Mouse (Mus musculus) hematopoietic stem cell, adult 5-6 weeks (primary cell): ENCODE data around the gene Pacs2. TPM values are rescaled to one million over a fixed set of nuclear protein-coding genes. Genes with fewer than 3 reads are reported as not detected.
A peak's percentile ranks its signal among the peaks of the same experiment; 100 is the strongest.

Experiments used
- ATAC-seq, 2 experiments: fragments of 125-278 bp in 1 of 2; replicated peaks in 1 of 2; 2 replicates each; pipeline ENCODE4 v1.8.0; 2016 to 2017; ENCODE audit warnings: inconsistent platforms in 2 of 2, mild to moderate bottlenecking in 2 of 2, moderate number of reproducible peaks in 2 of 2, low read depth in 1 of 2, moderate TSS enrichment in 1 of 2; ENCODE audit not compliant: low FRiP score in 2 of 2, poor library complexity in 2 of 2, severe bottlenecking in 2 of 2, insufficient read depth in 1 of 2, low TSS enrichment in 1 of 2
- total RNA-seq: library from RNA; stranded (forward); fragments of 172-1452, 232-1000 nt; gene quantifications from 2 replicates; pipeline ENCODE4 v1.2.3, GENCODE M21; 2017

The Pacs2 gene
- total RNA-seq, 1 experiment from 2014 or later, result 14.5 TPM

- no peak for ATAC-seq
These were observed 47.9 kb downstream of the Pacs2 start for GRCm38 (mm10) chr12:113062201-113062600.

- ATAC-seq, result no peak
These were observed 49.4 kb downstream of the Pacs2 start for GRCm38 (mm10) chr12:113063700-113064099.

GRCm38 (mm10) chr12:113068002-113068401 is 53.7 kb downstream of the Pacs2 start:
- ATAC-seq, result peak; percentile 15 to 82; a peak in 2 of 4 replicates

GRCm38 (mm10) chr12:113069389-113069788 is 55.1 kb downstream of the Pacs2 start:
- ATAC-seq, result no peak

GRCm38 (mm10) chr12:113071321-113071720 is 57.0 kb downstream of the Pacs2 start:
- no peak for ATAC-seq

- no peak for ATAC-seq
These were observed 57.5 kb downstream of the Pacs2 start for GRCm38 (mm10) chr12:113071827-113072226.

GRCm38 (mm10) chr12:113073420-113074328 is 59.4 kb downstream of the Pacs2 start:
- ATAC-seq, result no peak

- peak; percentile 68 to 77 for ATAC-seq
These were observed 60.2 kb downstream of the Pacs2 start, which contains the start of gene Tex22 for GRCm38 (mm10) chr12:113074329-113075062. Gene Tex22 (plus strand): TSS chr12:113074502.

GRCm38 (mm10) chr12:113075063-113075454 is 60.8 kb downstream of the Pacs2 start:
- peak; percentile 90 to 98 for ATAC-seq

GRCm38 (mm10) chr12:113075486-113075885 is 61.2 kb downstream of the Pacs2 start:
- ATAC-seq, result no peak

- no peak for ATAC-seq
These were observed 73.0 kb downstream of the Pacs2 start for GRCm38 (mm10) chr12:113087276-113087675.

GRCm38 (mm10) chr12:113088026-113088425 is 73.7 kb downstream of the Pacs2 start:
- no peak for ATAC-seq

- no peak for ATAC-seq
These were observed 74.8 kb downstream of the Pacs2 start for GRCm38 (mm10) chr12:113089107-113089506.

- ATAC-seq, result no peak
These were observed 75.7 kb downstream of the Pacs2 start for GRCm38 (mm10) chr12:113090053-113090452.

- ATAC-seq, result no peak
These were observed 82.7 kb downstream of the Pacs2 start for GRCm38 (mm10) chr12:113097040-113097439.

- peak in 1 of 2 experiments; percentile 34; a peak in 1 of 4 replicates for ATAC-seq
These were observed 83.5 kb downstream of the Pacs2 start, which contains the start of gene Mta1 for GRCm38 (mm10) chr12:113097749-113098281. Gene Mta1 (plus strand): TSS chr12:113098278.

- no peak for ATAC-seq
These were observed 84.3 kb downstream of the Pacs2 start for GRCm38 (mm10) chr12:113098530-113099151.
